In the genomic region with DNA sequence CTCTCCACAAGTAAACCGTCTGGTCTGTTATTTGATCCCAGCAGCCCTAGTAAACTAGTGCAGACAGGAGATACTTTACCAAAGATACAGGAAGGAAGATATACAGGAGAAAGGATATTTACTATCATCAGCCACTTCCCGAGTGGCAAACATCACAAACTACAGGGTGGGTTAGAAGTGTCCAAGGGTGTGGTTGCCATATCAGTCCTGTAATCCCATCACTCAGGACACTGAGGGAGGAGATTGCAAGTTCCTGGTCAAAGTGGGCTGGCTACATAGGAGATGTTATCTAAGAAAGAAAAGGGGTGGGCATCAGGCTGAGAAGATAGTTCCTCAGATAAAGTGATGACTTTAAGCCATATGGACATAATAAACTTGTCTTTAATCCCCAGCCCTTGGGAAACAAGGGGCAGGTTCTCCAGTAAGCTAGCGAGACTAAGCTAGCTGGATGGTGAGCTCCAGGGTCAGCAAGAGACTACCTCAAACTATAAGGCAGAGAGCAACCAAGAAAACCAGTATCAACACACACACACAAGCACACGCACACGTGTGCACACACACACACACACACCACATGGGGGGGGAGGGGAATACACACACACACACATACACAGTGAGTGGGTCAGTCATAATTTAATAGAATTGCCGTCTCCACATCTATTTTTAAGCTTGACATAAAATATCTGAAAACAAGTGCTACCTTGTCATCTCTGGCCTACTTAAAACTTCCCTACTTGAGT, we compare ENCODE assay signal across 13 mouse cellular contexts. TPM values are rescaled to one million over a fixed set of nuclear protein-coding genes. Genes with fewer than 3 reads are reported as not detected.
DNase-seq lines count a peak whose midpoint lies in the region; ATAC-seq lines count a peak whose summit lies in the region.
"Had no signal": no experiment of that assay in that cellular context is flagged by ENCODE, and none has a peak within 500 bp of the region (broad histone marks: within the 10 kb centered on the region; RNA-seq: fewer than 3 reads in every experiment).

No protein-coding gene starts in this region.

- no peak overlapping the region for H3K9ac ChIP-seq in kidney, embryonic 15.5 days
- H3K9ac ChIP-seq in liver, embryonic 12.5 days: no peak overlapping the region; the same call in 1 of the 2 replicates
- no peak overlapping the region for H3K9ac ChIP-seq in midbrain, embryonic 15.5 days
- H3K9ac ChIP-seq: lung, embryonic 14.5 days had no signal

- no peak overlapping the region for H3K4me3 ChIP-seq in kidney, embryonic 15.5 days (replicated peaks)
- no peak overlapping the region for H3K4me3 ChIP-seq in liver, embryonic 12.5 days
- H3K4me3 ChIP-seq in midbrain, embryonic 15.5 days: no peak overlapping the region
- H3K4me3 ChIP-seq: erythroblast, embryonic 14.5 days; myocyte had no signal

- WGBS in kidney, embryonic 15.5 days: 62% methylated on average over 6 of the region's 6 CpGs
- 38% methylated on average over 6 of the region's 6 CpGs for WGBS in liver, embryonic 12.5 days (ENCODE audit: insufficient replicate concordance)
- 60% methylated on average over 6 of the region's 6 CpGs for WGBS in midbrain, embryonic 15.5 days

- H3K4me1 ChIP-seq in kidney, embryonic 15.5 days: peaks cover 24% of the 10 kb centered on the region
- peaks cover 26% of the 10 kb centered on the region for H3K4me1 ChIP-seq in liver, embryonic 12.5 days
- peaks cover 19% of the 10 kb centered on the region for H3K4me1 ChIP-seq in midbrain, embryonic 15.5 days

- ATAC-seq in kidney, embryonic 15.5 days (replicated peaks; ENCODE audit: low FRiP score): peak; percentile 59; the same call in 1 of the 2 replicates
- ATAC-seq in liver, embryonic 12.5 days: peak; percentile 51
- peak; percentile 48; the same call in 1 of the 2 replicates for ATAC-seq in midbrain, embryonic 15.5 days (replicated peaks)

- no peak overlapping the region for H3K27ac ChIP-seq in kidney, embryonic 15.5 days
- peak overlapping the region; percentile 71 for H3K27ac ChIP-seq in liver, embryonic 12.5 days
- H3K27ac ChIP-seq in midbrain, embryonic 15.5 days: no peak overlapping the region

- DNase-seq in heart, adult 11 months: peak; percentile 73
- no peak for DNase-seq in heart, adult 9 months (ENCODE audit: low spot score in 2 of 2)
- DNase-seq in kidney, postnatal 10 days: no peak
- no peak for DNase-seq in retina, postnatal 1 day
- DNase-seq in thymus, postnatal 36 days: no peak
- DNase-seq: cerebellum, adult 9-11 months; gastrocnemius, postnatal 36 days; lung, embryonic 14.5 days had no signal

- H3K9me3 ChIP-seq in kidney, embryonic 15.5 days (replicated peaks): no peaks in the 10 kb centered on the region
- no peaks in the 10 kb centered on the region for H3K9me3 ChIP-seq in liver, embryonic 12.5 days (replicated peaks)
- H3K9me3 ChIP-seq in midbrain, embryonic 15.5 days: no peaks in the 10 kb centered on the region

- H3K36me3 ChIP-seq in kidney, embryonic 15.5 days: no peaks in the 10 kb centered on the region
- no peaks in the 10 kb centered on the region for H3K36me3 ChIP-seq in liver, embryonic 12.5 days
- H3K36me3 ChIP-seq in midbrain, embryonic 15.5 days (replicated peaks): no peaks in the 10 kb centered on the region

- H3K27me3 ChIP-seq in kidney, embryonic 15.5 days: no peaks in the 10 kb centered on the region
- no peaks in the 10 kb centered on the region for H3K27me3 ChIP-seq in liver, embryonic 12.5 days (replicated peaks)
- H3K27me3 ChIP-seq in midbrain, embryonic 15.5 days (replicated peaks): no peaks in the 10 kb centered on the region

- H3K4me2 ChIP-seq in kidney, embryonic 15.5 days: no peak overlapping the region
- H3K4me2 ChIP-seq in liver, embryonic 12.5 days: peak overlapping the region; percentile 50
- H3K4me2 ChIP-seq in midbrain, embryonic 15.5 days: no peak overlapping the region
- H3K4me2 ChIP-seq: lung, embryonic 14.5 days had no signal

RNA-seq across cellular contexts. Expression of a gene that starts 18.5 kb away (rescaled TPM):
- 24.7 and 24.9 TPM in 2 replicates for polyA plus RNA-seq in kidney, embryonic 15.5 days (2015; fragmentation: Nextera tagmentation; extraction: Ambion mirVana)
- polyA plus RNA-seq in liver, embryonic 12.5 days (2016; fragmentation: Nextera tagmentation; extraction: Ambion mirVana): 7.7 and 9.1 TPM in 2 replicates
- polyA plus RNA-seq in midbrain, embryonic 15.5 days (2015; fragmentation: Nextera tagmentation; extraction: Ambion mirVana): 57.4 and 64.0 TPM in 2 replicates
- polyA plus RNA-seq: erythroblast, embryonic 14.5 days had no signal
